Mouse (Mus musculus) E14TG2a.4 (cell line): ENCODE results near the gene Mtcl1.
A peak's percentile ranks its signal among the peaks of the same experiment; 100 is the strongest.
"Not testable (repeated sequence)": the region's sequence is repeated elsewhere in the genome, so short reads cannot be mapped to it uniquely, and the experiment has no call there.

Experiments used
- H3K27me3 ChIP-seq: 2 replicates; pipeline ENCODE4 v1.6.1; 2014; ENCODE audit warnings: low read length, control low read depth; ENCODE audit not compliant: insufficient read depth
- H3K36me3 ChIP-seq: 2 replicates; pipeline ENCODE4 v1.6.1; 2014; ENCODE audit warnings: low read length, control low read depth; ENCODE audit not compliant: insufficient read depth
- H3K4me1 ChIP-seq: replicated peaks from 2 replicates; pipeline ENCODE4 v1.6.1; 2014; ENCODE audit warnings: low read depth, low read length, control low read depth
- H3K4me3 ChIP-seq: replicated peaks from 2 replicates; pipeline ENCODE4 v1.5.1; 2014; ENCODE audit warnings: mild to moderate bottlenecking, low read length
- H3K9me3 ChIP-seq: 2 replicates; pipeline ENCODE4 v1.6.1; 2014; ENCODE audit warnings: low read length, control low read depth
- CTCF ChIP-seq: conservative IDR thresholded peaks from 2 replicates; pipeline ENCODE4 v1.5.1; 2014; ENCODE audit warnings: low read length
- NANOG ChIP-seq: IDR thresholded peaks from 2 replicates; pipeline ENCODE4 v1.6.1; 2014; ENCODE audit warnings: borderline replicate concordance, low read length, mixed read lengths
- POU5F1 ChIP-seq: IDR thresholded peaks from 2 replicates; pipeline ENCODE4 v1.6.1; 2014; ENCODE audit warnings: low read length, borderline replicate concordance

Gene Mtcl1

DNA sequence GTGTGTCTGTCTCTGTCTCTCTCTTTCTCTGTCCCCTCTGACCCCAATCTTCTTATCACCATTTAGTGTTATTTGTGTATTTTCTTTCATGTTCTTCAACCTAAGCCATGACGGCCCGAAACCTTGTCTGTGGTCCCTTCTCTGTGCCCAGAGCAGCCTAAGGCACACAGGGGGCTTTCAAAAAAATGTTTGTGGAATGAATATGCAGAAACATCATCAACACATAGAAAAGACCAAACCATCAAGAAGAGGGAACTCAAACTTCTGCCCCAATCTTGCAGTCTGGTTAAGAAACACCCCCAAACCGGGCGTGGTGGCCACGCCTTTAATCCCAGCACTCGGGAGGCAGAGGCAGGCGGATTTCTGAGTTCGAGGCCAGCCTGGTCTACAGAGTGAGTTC, 9.7 kb downstream of the Mtcl1 start:
- no peak for TF ChIP-seq NANOG
- no peak for TF ChIP-seq CTCF
- no peak for TF ChIP-seq POU5F1
- Histone ChIP-seq H3K4me1 (peaks cover 92% of the 10 kb centered on the region), H3K27me3 (no peaks in the 10 kb centered on the region), H3K9me3 (no peaks in the 10 kb centered on the region), H3K36me3 (peaks cover 61% of the 10 kb centered on the region), H3K4me3 (no peak overlapping the region; the same call in 1 of the 2 replicates)

- no peaks in the 10 kb centered on the region for H3K27me3 ChIP-seq
- no peak for TF ChIP-seq CTCF
- TF ChIP-seq NANOG, result peak; percentile 46; the same call in 1 of the 2 replicates
- no peak for TF ChIP-seq POU5F1
- peaks cover 61% of the 10 kb centered on the region for H3K36me3 ChIP-seq
- H3K9me3 ChIP-seq, result no peaks in the 10 kb centered on the region
- peak overlapping the region; percentile 20 for H3K4me3 ChIP-seq
- peaks cover 92% of the 10 kb centered on the region for H3K4me1 ChIP-seq
Observed at GRCm38 (mm10) chr17:66439051-66439753, 10.3 kb downstream of the Mtcl1 start.

GRCm38 (mm10) chr17:66438137-66438536, 11.4 kb downstream of the Mtcl1 start:
- Histone ChIP-seq H3K4me3 (peak overlapping the region; percentile 20), H3K36me3 (peaks cover 62% of the 10 kb centered on the region), H3K27me3 (no peaks in the 10 kb centered on the region), H3K4me1 (peaks cover 89% of the 10 kb centered on the region), H3K9me3 (no peaks in the 10 kb centered on the region)
- TF ChIP-seq NANOG, result no peak
- TF ChIP-seq CTCF, result no peak
- no peak for TF ChIP-seq POU5F1

- TF ChIP-seq NANOG, result no peak
- TF ChIP-seq POU5F1, result no peak
- no peak for TF ChIP-seq CTCF
- Histone ChIP-seq H3K9me3 (no peaks in the 10 kb centered on the region), H3K4me3 (no peak overlapping the region), H3K4me1 (peaks cover 86% of the 10 kb centered on the region), H3K36me3 (peaks cover 65% of the 10 kb centered on the region), H3K27me3 (no peaks in the 10 kb centered on the region)
Observed at GRCm38 (mm10) chr17:66436811-66437210, 12.7 kb downstream of the Mtcl1 start.

GRCm38 (mm10) chr17:66435982-66436381, 13.6 kb downstream of the Mtcl1 start:
- H3K36me3 ChIP-seq, result peaks cover 68% of the 10 kb centered on the region
- TF ChIP-seq NANOG (no peak), POU5F1 (no peak), CTCF (no peak)

GRCm38 (mm10) chr17:66435007-66435406, 14.5 kb downstream of the Mtcl1 start:
- H3K4me1 ChIP-seq, result peaks cover 80% of the 10 kb centered on the region
- no peak overlapping the region for H3K4me3 ChIP-seq

More at GRCm38 (mm10) chr17:66435982-66436381, 13.6 kb downstream of the Mtcl1 start:
- H3K9me3 ChIP-seq, result no peaks in the 10 kb centered on the region
- no peak overlapping the region for H3K4me3 ChIP-seq
- no peaks in the 10 kb centered on the region for H3K27me3 ChIP-seq
- peaks cover 80% of the 10 kb centered on the region for H3K4me1 ChIP-seq

GRCm38 (mm10) chr17:66434566-66434965, 15.0 kb downstream of the Mtcl1 start:
- Histone ChIP-seq H3K4me1 (peaks cover 78% of the 10 kb centered on the region), H3K27me3 (no peaks in the 10 kb centered on the region), H3K4me3 (no peak overlapping the region), H3K36me3 (peaks cover 75% of the 10 kb centered on the region), H3K9me3 (no peaks in the 10 kb centered on the region)
- TF ChIP-seq POU5F1 (no peak), NANOG (no peak), CTCF (no peak)

More at GRCm38 (mm10) chr17:66435007-66435406, 14.5 kb downstream of the Mtcl1 start:
- peaks cover 74% of the 10 kb centered on the region for H3K36me3 ChIP-seq
- no peaks in the 10 kb centered on the region for H3K9me3 ChIP-seq
- TF ChIP-seq NANOG, result no peak
- no peak for TF ChIP-seq CTCF
- no peak for TF ChIP-seq POU5F1
- H3K27me3 ChIP-seq, result no peaks in the 10 kb centered on the region

DNA sequence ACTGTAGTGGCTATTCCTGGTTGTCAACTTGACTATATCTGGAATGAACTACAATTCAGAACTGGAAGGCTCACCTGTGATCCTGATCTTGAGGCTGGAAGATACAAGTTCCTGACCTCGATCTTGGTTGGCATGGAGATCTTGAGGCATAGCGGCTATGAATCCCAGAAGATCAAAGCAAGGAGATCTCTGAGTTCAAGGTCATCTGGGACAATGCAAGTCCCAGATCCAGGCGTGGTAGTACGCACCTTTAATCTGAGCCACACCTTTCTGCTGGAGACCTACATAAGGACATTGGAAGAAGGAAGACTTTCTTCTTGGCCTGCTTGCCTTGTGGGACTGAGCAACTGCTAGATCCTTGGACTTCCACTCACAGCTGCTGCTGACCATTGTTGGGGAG, 24.9 kb downstream of the Mtcl1 start:
- H3K27me3 ChIP-seq, H3K9me3 ChIP-seq, H3K4me3 ChIP-seq: not testable (repeated sequence)
- peaks cover 93% of the 10 kb centered on the region for H3K36me3 ChIP-seq
- H3K4me1 ChIP-seq, result peaks cover 87% of the 10 kb centered on the region

DNA sequence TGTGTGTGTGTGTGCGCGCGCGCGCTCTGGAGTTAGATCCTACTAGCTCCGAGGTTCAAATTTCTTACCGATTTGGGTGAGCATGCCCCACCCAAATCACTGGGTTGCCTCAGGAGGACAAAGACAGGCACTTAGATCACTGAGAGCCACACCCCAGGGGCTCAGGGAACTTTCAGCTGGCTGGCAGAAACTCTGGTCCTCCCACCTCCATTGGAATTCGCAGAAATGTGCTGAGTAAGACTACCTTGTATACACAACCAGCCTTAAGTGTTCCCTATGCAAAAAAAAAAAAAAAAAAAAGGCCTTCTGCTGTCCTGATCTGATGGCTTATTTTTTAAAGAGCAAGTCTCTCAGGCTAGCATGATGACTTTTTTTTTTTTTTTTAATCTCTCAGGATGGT, 30.1 kb downstream of the Mtcl1 start:
- no peaks in the 10 kb centered on the region for H3K9me3 ChIP-seq
- TF ChIP-seq CTCF (no peak), NANOG (peak; percentile 50; the same call in 1 of the 2 replicates), POU5F1 (no peak)
- H3K4me3 ChIP-seq, result 0 out of 2 replicates have a peak overlapping the region, but pooled peaks have one; percentile 10
- peaks cover 81% of the 10 kb centered on the region for H3K36me3 ChIP-seq
- H3K4me1 ChIP-seq, result peaks cover 88% of the 10 kb centered on the region
- no peaks in the 10 kb centered on the region for H3K27me3 ChIP-seq
